Mouse (Mus musculus): Measurements from ENCODE around the gene Map4k5.

Map4k5 gene

DNA sequence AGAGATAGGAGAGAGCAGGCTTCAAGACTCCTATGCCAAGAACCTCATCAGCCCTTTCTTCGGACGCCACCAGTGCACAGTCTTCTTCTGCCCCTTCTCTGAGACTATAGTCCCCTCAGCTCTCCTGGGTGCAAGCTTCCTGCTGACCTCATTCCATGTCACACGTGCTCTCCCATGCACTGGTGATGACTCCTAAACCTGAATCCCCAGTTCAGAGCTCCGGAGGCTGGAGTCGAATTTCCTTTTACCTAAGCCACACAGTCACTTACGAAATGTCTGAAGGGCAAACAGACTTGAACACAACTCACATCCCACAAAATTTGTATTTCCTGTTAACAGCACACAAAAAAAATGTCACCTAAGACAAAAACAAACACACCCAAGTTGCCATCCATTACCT lies 5.2 kb downstream of the Map4k5 start:
- DNase-seq (ENCODE audit: low read depth, low spot score), result no peak

DNA sequence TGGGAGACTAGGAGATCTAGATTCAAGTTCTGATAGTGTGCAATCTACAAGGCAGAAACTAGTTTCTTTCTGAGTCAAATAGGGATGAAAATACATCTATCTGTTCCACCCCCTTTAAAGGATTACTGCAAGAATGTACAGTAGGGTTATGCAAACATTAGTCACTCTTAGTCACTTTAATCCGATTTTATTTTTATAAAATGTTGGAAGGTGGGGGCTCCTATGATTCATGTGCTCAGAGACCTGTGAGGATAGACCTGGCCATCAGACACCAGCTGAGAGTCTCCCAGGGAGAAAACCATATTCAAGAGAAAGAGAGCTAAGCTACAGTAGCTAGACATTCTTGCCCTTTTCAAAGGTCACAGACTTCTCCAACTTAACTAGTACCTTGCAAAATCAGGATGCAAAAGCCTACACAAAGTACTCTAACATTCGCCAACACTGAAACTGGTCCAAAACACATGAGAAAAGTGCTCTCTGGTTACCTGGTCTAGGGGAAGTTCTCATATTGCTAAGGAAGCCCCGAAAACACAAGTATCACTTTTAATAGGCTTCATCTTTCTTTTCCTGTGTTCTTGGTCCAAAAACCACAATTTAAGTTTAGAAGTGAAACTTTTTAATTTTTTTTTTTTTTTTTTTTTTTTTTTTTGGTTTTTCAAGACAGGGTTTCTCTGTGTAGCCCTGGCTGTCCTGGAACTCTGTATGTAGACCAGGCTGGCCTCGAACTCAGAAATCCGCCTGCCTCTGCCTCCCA lies 7.7 kb downstream of the Map4k5 start:
- DNase-seq (ENCODE audit: low read depth, low spot score), result no peak

DNA sequence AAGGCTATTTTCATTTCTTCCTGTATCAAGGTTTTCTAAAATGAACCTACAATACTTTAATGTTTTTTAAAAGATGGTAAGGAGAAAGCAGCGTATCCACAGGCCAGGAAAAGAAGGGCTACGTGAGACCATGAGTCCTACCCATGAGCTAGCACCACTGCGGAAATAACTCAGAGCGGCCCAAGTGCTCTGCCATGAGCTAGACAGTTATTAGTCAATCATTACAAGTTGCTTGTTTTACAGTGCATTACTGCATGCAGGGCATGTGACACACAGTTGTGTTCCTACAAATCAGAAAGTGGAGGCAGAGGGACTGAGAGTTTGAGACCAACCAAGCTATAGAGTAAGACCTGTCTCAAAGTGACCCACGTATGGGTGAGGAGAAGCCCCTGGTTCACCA lies 8.9 kb downstream of the Map4k5 start:
- no peak for DNase-seq (ENCODE audit: low read depth, low spot score)

DNA sequence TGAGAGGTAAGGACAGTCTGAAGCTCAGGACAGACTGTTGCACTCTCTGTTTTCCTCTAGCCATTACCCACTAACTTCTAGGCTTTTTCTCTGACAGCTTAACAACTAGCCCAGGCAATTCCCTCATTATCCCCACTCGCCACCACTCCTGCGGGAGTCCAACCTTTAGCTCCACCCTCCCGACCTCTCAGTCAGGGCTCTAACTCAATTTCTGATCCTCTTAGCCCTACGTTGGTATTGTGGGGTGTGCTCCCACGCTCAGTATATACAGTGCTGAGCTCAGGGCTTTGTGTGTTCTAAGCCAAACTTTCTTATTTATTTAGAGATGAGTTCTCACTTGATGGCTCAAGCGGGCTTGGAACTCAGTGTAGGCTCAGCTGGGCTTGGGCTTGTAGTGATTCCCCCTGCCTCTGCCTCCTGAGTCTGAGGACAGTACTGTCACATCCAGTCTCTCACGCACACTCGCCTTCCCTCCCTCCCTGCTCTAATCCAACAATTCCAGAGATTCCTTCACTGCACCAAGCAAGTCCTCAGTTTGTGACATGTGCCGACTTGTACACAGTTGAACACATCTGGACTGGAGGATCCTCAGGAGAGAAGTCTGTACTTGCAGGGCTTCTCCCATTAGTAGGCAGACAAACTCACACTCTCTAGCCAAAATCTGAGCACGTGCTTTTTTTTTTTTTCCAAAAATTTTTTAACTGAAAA lies 11.6 kb downstream of the Map4k5 start:
- no peak for DNase-seq (ENCODE audit: low read depth, low spot score)

DNA sequence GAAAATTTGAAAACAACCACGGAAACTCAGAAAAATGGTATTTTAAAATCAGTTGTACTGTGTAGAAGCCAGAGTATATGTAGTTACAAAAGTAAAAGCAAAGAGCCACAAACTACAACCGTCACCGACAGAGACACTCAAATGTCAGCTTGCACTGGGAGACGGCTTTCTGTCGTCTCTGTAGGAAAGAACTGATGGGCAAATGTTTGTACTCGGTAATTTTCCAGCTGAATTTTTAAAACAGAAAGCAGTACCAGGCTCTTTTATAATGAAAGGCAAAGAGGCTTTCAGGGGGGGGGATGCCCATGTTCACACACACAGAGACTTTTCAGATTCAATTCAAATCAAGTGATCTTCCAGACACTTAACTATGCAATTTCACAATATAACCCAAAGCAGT lies 13.3 kb downstream of the Map4k5 start:
- no peak for DNase-seq (ENCODE audit: low read depth, low spot score)

DNA sequence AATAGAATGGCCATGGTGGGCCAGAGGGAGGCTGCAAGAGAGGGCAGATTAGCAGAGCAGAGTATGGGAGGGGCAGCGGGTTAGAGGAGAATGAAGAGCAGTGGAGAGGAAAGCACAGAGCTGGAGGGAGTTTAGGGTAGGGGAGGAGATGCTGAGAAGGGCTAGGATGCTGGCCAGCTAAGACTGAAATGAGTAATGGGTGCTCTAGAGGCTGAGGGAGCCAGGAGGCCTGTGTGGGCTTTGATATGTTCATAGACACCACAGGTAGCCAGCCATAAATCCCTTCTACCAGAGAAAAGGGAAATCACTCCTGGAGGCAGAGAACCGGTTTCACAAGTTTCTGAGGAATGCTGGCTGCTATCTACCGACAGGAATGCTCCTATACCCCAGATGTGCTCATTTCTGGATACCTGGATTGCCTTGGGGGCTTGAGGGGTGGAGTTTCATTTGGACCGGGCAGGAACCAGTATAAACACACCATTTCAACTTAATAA lies 13.8 kb downstream of the Map4k5 start:
- DNase-seq (ENCODE audit: low read depth, low spot score), result no peak

DNA sequence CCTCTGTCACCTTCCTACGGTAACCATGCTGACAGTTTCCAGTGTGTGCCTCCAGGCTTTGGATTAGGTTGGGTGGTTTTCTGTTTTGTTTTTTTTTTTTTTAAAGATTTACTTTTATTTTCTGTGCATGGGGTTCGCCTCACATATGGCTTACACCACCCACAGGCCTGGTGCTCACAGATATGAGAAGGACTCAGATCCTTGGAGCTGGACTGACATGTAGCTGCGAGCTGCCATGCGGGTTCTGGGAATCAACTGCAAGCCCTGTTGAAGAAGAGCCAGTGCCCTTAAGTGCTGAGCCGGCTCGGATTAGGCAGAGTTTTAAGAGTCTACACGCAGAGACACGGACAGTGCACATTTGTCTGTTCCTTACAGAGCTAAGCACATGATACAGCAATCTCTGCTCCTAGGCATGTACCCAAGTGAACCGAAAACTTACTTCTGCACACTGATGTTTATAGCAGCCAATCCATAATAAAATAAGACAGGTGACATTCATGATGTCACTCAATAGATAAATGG lies 15.1 kb downstream of the Map4k5 start:
- no peak for DNase-seq (ENCODE audit: low read depth, low spot score)

DNA sequence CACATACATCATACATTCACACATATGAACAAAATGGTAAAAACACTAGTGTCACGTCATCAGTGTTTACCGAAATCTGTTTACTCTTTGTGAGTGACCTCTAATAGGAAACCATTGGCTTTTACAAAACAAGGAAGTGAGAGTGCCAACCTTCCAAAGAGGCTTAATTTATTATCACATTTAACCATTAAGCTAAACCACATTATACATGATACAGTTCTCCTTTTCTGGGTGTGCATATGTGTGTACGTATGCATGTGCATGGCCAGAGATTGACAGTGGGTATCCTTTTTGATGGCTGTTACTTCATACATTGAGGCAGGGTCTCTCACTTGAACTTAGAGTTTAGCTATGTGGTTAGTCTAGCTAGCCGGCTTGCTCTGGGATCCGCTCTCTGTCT lies 21.4 kb downstream of the Map4k5 start:
- no peak for DNase-seq (ENCODE audit: low read depth, low spot score)

DNA sequence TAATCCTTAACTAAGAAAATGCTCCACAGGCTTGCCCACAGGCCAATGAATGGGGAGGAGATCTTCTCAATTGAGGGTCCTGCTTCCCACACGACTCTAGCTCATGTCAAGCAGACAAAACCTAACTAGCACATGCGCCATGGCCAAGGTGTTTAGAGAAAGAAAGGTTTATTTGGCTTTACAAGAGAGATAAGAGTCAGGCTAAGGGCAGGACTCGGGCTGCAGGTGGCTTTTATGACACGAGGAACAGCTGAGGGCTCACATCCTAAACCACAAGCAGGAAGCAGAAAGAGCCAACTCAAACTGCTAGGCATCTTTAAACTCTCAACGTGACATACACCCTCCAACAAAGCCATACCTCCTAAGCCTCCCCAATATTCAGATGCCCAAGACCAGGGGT lies 25.7 kb downstream of the Map4k5 start:
- no peak for DNase-seq (ENCODE audit: low read depth, low spot score)

DNA sequence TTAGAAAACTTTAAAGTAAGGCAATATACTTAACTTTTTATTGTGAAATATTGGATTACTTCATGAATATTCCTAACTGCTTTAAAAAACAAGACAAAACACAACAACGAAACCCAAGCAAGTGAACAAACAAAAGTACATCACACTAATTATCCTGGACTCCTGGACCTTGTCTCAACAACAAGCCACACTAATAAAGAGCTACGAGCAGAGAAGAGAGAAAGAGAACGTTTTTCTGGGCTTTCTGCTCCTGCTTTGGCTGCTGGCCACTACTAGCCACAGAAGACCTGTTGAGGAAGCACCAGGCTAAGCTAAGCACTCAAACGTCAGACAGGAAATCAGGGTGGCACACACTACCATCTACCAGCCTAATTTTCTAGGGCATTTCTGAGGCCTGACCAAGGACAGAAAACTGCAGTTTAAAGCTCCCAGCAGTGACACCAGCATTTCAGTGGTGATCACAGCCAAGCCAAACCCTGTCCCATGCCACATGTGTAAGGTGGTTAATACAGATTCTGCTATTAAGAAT lies 28.8 kb downstream of the Map4k5 start:
- no peak for DNase-seq (ENCODE audit: low read depth, low spot score)

DNA sequence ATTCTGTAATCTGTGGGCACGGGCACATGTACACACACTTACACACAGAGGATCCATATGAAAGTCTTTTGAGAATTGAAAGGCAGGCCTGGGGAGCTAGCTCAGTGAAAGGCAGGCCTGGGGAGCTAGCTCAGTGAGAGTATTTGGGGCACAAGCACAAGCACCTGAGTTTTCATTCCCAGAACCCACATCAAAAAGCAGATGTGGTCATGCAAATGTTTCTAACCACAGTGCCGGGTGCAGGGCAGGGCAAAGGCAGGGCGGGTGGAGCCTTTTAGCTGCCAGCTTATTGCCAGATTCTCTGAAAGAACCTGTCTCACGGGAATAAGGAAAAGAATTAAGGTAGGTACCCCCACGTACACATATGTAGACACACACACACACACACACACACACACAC lies 29.5 kb downstream of the Map4k5 start:
- no peak for DNase-seq (ENCODE audit: low read depth, low spot score)

DNA sequence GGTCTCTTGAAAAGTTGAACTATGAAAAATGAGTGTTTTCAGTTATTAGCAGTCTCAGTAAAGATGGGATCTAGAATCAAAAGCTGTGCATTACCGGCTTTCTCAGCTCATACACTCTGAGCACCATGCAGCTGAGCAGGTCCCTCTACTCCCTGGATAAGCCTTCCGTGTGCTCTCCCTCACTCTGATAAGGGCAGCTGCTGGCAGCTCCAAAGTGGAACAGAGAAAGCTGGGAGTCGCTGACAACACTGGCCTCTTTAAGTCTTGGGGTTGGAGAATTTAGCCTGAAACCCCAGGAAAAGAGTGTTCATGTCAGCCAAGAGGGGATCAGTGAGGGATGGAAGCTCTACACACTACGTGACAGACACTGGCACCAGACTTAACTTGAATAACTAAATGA lies 34.2 kb downstream of the Map4k5 start:
- no peak for DNase-seq (ENCODE audit: low read depth, low spot score)

DNA sequence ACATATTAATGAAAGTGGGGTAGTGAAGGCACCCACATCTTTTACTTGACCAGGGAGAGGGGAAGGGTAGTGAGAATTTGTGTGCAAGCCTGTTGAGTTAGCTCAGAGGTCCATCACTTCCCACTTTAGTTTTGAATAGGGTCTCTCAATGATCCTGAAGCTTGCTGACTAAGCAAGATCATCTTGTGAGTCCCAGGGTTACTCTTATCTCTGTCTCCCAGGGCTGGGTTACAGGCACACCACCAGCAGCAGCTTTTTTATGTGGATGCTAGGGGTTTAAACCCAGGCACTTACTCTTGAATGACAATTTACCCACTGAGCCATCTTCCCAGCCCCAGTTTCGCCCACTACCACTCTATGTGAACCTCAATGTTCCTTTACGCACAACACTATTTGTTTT lies 35.4 kb downstream of the Map4k5 start:
- DNase-seq (ENCODE audit: low read depth, low spot score), result no peak

DNA sequence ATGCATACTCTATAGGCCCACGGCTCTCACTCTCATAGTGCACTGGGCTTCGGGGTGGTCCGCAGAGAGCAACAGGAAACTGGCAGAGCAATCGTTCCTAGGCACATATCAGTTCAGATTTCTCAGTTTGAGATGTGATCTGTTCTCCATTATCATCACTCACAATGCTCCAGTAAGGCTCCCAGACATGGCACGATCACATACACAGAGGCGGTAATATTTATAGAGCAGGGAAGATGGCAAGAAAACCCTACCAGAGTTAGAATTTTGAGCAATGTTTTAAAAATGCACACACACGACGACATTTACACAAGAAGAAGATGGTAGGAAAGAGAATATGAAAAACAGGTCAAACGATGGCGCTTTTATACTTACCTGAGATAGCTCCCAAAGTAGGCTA lies 36.6 kb downstream of the Map4k5 start:
- no peak for DNase-seq (ENCODE audit: low read depth, low spot score)

DNA sequence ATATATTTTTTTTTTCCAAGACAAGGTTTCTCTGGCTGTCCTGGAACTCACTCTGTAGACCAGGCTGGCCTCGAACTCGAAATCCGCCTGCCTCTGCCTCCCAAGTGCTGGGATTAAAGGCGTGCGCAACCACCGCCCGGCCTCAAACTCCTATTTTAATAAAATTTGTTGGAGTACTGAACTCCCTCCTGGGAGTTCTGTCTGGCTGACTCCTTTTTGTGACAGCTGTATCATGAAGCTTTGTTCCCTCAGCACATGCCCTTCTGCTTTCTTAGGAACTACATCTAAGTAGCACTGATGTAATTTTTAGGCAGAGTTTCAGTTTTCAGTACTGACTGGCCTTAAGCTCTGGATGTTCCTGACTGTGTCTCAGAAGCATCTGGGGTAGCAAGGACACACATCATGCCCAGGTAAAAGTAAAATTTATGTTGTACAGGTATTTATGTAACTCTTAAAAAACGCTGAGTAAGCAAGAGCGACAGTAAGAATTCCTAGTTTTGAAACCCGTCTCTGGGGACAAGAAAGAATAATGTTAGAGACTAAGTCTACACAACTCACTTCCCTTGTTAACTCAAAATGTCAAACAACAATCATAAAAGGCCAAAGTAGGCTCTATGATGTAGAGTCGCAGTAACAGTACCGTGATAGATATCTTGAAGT lies 37.2 kb downstream of the Map4k5 start:
- DNase-seq (ENCODE audit: low read depth, low spot score), result no peak

DNA sequence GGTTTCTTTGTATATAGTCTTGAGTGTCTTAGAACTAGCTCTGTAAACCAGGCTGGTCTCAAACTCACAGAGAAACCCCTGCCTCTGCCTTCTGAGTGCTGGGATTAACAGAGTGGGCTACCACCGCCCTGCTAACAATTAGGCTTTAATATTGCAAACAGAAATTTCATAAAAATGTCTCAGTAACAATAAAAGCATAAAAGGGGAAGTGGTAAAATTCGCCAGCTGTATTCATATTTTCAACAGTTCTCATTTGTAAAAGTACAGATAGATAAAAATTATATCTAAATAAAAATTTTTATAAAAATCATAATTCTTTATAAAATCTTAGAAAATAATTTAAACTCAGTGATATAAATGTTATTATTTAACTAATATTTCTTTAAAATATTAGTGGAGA lies 39.1 kb downstream of the Map4k5 start:
- no peak for DNase-seq (ENCODE audit: low read depth, low spot score)

DNA sequence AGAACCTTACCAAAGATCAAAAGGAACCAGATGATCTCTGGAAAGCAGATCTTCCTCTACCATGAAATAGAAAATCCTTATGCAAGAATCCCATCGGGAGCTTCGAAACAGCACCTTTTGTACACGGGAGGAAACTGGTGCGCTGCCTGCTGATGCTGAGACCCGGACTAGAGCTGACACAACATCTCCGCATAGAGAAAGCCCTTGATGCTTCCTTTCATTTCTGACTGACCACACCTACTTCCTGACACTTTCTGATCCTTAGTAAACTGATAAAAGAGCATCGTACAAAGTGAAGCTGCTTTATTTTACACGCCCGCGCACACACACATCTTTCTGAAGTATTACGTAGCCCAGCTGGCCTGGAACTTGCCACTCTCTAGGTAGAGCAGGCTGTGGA lies 39.6 kb downstream of the Map4k5 start:
- DNase-seq (ENCODE audit: low read depth, low spot score), result no peak

DNA sequence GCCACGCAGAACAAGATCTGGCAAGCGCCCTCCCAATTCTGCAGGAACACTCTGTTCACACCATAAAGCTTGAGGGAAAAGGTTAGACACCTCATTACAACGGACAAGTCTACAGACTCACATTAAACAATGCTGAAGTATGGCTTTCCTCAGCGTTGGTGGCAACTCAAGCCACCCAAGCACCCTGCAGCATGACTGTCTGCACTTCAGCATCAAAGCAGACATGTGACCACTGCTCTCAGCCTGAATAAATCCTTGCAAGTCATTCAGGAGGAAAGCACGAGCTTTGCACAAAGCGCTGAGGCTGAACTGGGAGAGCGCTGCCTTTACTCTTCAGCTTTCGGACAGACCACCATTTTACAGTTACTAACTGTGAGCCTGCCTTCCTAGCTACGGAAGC lies 40.7 kb downstream of the Map4k5 start:
- no peak for DNase-seq (ENCODE audit: low read depth, low spot score)

DNA sequence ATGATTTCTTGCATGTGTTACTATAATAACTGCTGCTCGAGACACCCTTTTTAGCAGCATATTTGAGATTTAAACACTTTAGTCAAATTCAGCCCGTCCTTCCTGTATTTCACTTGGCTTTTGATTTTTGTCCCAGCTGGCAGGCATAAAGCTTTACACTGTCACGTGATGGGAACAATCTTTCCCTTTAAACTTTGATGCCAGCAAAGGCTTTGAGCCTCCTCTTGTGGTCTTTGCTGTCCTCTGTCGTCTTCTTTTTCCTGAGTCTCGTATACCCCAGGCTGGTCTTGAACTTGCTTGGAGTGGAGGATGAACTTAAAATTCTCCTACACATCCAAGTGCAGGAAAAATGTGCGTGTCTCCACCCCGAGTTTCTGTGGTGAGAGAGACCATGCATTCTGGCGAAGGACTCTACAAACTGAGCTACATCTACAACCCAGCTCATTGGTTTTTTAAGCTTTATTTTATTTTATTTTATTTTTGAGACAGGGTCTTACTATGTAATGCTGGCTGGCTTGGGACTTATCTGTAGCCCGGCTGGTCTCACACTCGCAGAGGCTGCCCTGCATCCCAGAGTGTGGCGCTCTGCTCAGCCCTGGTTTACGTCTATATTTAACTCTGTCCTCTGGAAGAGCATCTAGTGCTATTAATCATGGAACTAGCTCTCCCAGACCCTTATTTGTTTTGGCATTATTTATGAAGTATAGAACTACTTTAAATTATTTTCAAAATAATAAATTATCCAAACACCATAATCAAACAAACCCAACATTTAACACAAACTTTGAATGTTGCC lies 44.7 kb downstream of the Map4k5 start:
- no peak for DNase-seq (ENCODE audit: low read depth, low spot score)

DNA sequence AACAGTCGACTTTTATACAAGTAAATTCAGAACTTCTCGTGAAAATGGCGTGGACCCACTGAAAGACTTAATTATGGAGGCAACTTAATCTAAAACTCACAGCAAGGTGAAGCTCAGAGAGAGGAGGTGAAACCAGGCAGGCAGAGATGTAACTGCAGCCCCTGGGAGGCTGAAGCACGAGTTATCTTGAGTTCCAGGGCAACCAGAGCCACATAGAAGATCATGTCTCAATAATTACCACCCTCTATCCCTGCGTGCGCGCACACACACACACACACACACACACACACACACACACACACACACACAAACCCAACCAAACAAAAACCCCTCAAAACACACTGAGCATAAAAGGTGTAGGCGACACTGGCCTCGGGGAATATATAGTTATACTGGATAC lies 46.5 kb downstream of the Map4k5 start:
- no peak for DNase-seq (ENCODE audit: low read depth, low spot score)

DNA sequence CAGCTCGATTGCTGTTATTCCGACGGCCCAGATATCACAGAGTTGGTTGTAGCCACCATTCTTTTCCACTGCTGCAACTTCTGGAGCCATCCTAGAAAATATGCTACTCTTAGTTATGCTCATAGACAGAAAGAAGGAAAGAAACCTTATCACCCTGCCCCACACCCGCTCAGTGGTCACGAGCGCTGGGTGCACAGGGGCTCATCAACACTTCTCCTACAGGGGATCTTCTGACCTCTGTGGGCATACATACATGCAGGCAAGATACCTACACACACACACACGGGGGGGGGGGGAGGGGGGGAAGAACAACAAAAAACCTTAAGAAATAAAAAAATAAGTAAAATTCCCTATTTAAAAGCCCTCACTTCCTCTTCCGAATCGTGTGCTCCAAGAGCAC lies 47.3 kb downstream of the Map4k5 start:
- no peak for DNase-seq (ENCODE audit: low read depth, low spot score)

Measured in WW6 (cell line).